Mouse (Mus musculus): ENCODE measurements around the gene Atp2b2. TPM values are rescaled to one million over a fixed set of nuclear protein-coding genes. Genes with fewer than 3 reads are reported as not detected.

Atp2b2 gene
- polyA plus RNA-seq, 1 experiment from 2014 or later = 1.1 TPM

- no peak overlapping the region for H3K27ac ChIP-seq (replicated peaks)
- no peaks in the 10 kb centered on the region for H3K36me3 ChIP-seq (replicated peaks)
- no peaks in the 10 kb centered on the region for H3K9me3 ChIP-seq
- no peak overlapping the region for H3K4me3 ChIP-seq
- peaks cover 27% of the 10 kb centered on the region for H3K4me1 ChIP-seq
- 80% methylated on average over 8 of the region's 8 CpGs for WGBS
- no peak for DNase-seq (ENCODE audit: low spot score)
- H3K27me3 ChIP-seq (replicated peaks; ENCODE audit: low read depth, poor library complexity, severe bottlenecking) = 0 out of 2 replicates have a peak, but pooled peaks cover 8% of the 10 kb centered on the region
Measured at GRCm38 (mm10) chr6:113934692-113935091, 107.7 kb downstream of the Atp2b2 start.

DNA sequence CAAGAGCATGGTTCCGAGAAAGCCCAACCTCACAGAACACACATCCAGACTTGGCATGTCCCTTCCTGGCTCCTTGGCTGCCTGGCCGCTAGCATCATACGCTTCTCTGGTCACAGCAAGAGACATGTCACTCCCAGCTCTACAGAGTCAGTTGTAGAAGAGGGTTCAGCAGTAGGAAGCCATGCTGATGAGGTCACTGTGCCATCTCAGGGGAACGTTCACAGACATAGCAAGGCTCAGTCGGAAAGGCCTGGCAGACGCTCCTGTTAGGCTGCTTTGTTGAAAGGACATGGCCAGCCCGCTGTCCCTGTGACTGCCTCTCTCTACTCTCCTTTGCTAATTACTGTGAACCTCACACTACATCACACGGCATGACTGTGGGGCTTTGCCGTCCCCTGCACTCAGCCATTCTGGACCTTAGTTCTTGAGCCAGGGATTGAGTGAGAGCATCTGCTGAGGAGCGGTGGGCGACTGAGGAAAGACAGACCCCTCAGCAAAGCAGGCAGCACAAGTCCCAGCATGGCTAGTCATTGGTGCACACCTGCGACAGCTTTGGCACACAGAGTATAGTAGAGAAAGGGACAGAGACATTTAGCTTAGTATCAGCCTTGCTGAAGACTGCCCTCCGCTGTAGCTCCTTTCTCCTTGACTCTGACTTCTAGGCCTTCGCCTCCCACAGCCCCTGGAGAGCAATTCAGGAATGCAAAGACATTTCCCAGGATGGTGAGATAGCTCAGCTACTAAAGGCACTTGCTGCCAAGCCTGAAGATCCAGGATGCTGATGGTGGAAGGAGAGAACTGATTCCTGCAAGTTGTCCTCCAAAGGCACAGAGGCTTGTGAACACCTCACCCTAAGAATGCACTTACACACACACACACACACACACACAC is 108.9 kb downstream of the Atp2b2 start:
- Histone ChIP-seq H3K4me3 (no peak overlapping the region), H3K9me3 (no peaks in the 10 kb centered on the region), H3K4me1 (peaks cover 27% of the 10 kb centered on the region), H3K27ac (replicated peaks) (no peak overlapping the region), H3K36me3 (replicated peaks) (no peaks in the 10 kb centered on the region), H3K27me3 (replicated peaks; ENCODE audit: low read depth, poor library complexity, severe bottlenecking) (0 out of 2 replicates have a peak, but pooled peaks cover 8% of the 10 kb centered on the region)
- WGBS = 71% methylated on average over 14 of the region's 14 CpGs
- no peak for DNase-seq (ENCODE audit: low spot score)

DNA sequence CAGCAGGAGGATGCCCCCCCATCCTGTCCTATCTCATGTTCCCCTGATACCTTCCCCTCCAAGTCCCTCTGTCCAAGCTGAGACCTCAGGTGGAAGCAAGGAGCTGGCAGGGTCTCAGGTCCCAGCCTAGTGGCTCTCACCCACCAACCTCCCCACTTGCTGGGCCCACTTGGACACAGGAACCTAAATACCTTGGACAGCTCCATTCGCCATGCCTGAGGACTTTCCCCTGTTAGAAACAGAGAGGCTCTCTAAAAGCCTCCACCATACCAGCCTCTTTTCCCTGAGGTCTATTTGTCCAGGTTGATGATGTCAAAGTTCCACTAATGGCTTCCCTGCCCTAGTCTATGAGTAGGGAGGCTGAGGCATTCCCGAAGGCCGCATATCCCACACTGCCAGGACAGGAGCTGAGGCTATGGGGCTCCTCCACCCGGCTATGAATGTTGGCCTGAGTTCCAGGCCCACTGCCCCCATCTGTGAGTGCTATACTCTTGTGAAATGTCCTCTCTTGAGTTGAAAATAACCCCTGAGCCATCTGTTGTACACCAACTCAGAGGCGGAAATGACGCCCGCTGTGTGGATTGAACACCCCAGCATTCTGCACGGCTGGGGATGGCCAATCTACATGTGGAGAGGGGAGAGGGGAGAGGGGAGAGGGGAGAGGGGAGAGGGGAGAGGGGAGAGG is 113.1 kb downstream of the Atp2b2 start:
- peak; percentile 25 for DNase-seq (ENCODE audit: low spot score)
- H3K36me3 ChIP-seq (replicated peaks) = no peaks in the 10 kb centered on the region
- 0 out of 2 replicates have a peak, but pooled peaks cover under 1% of the 10 kb centered on the region for H3K27me3 ChIP-seq (replicated peaks; ENCODE audit: low read depth, poor library complexity, severe bottlenecking)
- no peaks in the 10 kb centered on the region for H3K9me3 ChIP-seq
- peaks cover 13% of the 10 kb centered on the region for H3K4me1 ChIP-seq
- H3K4me3 ChIP-seq = no peak overlapping the region
- 84% methylated on average over 8 of the region's 8 CpGs for WGBS
- no peak overlapping the region for H3K27ac ChIP-seq (replicated peaks)

- H3K4me1 ChIP-seq = no peaks in the 10 kb centered on the region
- no peaks in the 10 kb centered on the region for H3K36me3 ChIP-seq (replicated peaks)
- WGBS = 80% methylated on average over 4 of the region's 4 CpGs
- DNase-seq (ENCODE audit: low spot score) = no peak
- H3K27ac ChIP-seq (replicated peaks) = no peak overlapping the region
- no peak overlapping the region for H3K4me3 ChIP-seq
- no peaks in the 10 kb centered on the region for H3K9me3 ChIP-seq
- H3K27me3 ChIP-seq (replicated peaks; ENCODE audit: low read depth, poor library complexity, severe bottlenecking) = no peaks in the 10 kb centered on the region
Measured at GRCm38 (mm10) chr6:113923249-113923648, 119.2 kb downstream of the Atp2b2 start.

GRCm38 (mm10) chr6:113920466-113920865 is 121.9 kb downstream of the Atp2b2 start:
- no peak for DNase-seq (ENCODE audit: low spot score)
- Histone ChIP-seq H3K4me3 (no peak overlapping the region), H3K4me1 (no peaks in the 10 kb centered on the region), H3K36me3 (replicated peaks) (no peaks in the 10 kb centered on the region), H3K9me3 (no peaks in the 10 kb centered on the region), H3K27ac (replicated peaks) (no peak overlapping the region), H3K27me3 (replicated peaks; ENCODE audit: low read depth, poor library complexity, severe bottlenecking) (no peaks in the 10 kb centered on the region)
- WGBS = 81% methylated on average over 5 of the region's 5 CpGs

DNA sequence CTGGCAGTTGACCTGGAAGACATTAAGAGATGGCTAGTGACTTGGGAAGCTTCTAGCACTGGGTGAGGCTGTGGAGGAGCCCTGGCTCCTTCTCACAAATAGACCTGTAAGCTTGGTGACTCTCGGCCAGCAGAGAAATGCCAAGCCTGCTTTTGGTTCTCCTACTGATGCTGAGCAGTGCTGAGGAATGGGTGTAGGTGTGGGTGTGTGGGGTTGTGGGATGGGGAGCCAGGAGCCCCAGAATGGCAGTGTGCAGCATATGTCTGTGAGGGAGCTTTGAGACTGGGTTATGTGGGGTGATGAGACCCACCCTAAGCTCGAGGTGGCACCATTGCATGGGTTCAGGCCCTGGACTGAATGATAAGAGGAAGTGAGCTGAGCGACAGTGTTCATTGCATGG is 129.7 kb downstream of the Atp2b2 start:
- no peaks in the 10 kb centered on the region for H3K9me3 ChIP-seq
- no peaks in the 10 kb centered on the region for H3K4me1 ChIP-seq
- H3K27ac ChIP-seq (replicated peaks) = no peak overlapping the region
- WGBS = 71% methylated on average over 3 of the region's 3 CpGs
- no peaks in the 10 kb centered on the region for H3K27me3 ChIP-seq (replicated peaks; ENCODE audit: low read depth, poor library complexity, severe bottlenecking)
- H3K36me3 ChIP-seq (replicated peaks) = no peaks in the 10 kb centered on the region
- no peak overlapping the region for H3K4me3 ChIP-seq
- no peak for DNase-seq (ENCODE audit: low spot score)

DNA sequence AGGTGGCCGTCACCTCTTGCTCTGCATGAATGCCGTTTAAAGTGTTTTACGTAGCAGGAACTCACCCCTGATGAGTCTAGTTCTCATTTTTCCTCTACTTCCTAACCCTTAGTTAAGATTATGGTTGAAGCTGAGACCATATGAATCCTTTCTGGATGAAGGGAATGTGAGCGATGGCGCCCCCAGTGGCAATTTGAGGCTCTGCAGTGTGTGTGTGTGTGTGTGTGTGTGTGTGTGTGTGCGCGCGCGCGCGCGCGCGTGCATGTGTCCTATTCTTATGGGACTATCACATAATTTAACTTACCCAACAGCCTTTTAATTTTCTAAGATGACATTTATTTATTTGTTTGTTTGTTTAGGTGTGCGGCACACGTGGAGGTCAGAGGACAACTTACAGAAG is 131.3 kb downstream of the Atp2b2 start:
- Histone ChIP-seq H3K4me1 (no peaks in the 10 kb centered on the region), H3K9me3 (no peaks in the 10 kb centered on the region), H3K27me3 (replicated peaks; ENCODE audit: low read depth, poor library complexity, severe bottlenecking) (no peaks in the 10 kb centered on the region), H3K4me3 (no peak overlapping the region), H3K36me3 (replicated peaks) (no peaks in the 10 kb centered on the region), H3K27ac (replicated peaks) (no peak overlapping the region)
- WGBS = 77% methylated on average over 16 of the region's 16 CpGs
- peak; percentile 18 for DNase-seq (ENCODE audit: low spot score)

DNA sequence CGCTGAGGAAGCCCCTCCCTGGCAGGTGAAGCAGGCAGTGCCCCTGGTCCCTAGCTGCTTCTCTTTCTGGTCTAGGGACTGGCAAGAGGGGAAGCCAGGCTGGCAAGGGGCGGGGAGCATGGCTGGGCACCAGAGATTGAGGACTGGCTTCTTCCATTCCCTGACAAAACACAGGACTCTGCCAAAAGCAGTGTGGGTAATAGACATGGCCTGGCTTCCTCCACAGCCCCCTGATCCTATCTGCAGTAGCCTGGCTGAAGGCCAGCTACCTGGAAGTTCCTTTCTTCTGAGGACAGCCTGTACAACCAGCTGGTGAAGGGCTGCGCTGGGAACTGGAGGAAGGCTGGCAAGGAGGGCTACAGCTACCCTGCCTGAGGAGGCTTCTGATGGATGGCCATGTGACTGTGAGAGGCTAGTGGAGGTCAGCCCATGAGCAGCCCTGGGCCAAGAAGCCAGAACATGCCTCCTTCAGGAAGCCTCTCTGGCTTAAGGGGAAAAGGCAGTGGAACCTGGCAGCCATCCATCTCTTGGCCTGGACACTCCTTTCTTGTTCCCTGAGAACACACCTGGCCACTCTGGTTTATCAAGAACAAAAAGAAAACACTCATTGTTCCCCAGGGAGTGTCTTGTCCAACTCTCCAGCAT is 131.9 kb downstream of the Atp2b2 start:
- WGBS = 91% methylated on average over 3 of the region's 3 CpGs
- no peaks in the 10 kb centered on the region for H3K36me3 ChIP-seq (replicated peaks)
- H3K4me3 ChIP-seq = no peak overlapping the region
- no peaks in the 10 kb centered on the region for H3K4me1 ChIP-seq
- no peak overlapping the region for H3K27ac ChIP-seq (replicated peaks)
- no peak for DNase-seq (ENCODE audit: low spot score)
- H3K9me3 ChIP-seq = no peaks in the 10 kb centered on the region
- no peaks in the 10 kb centered on the region for H3K27me3 ChIP-seq (replicated peaks; ENCODE audit: low read depth, poor library complexity, severe bottlenecking)

DNA sequence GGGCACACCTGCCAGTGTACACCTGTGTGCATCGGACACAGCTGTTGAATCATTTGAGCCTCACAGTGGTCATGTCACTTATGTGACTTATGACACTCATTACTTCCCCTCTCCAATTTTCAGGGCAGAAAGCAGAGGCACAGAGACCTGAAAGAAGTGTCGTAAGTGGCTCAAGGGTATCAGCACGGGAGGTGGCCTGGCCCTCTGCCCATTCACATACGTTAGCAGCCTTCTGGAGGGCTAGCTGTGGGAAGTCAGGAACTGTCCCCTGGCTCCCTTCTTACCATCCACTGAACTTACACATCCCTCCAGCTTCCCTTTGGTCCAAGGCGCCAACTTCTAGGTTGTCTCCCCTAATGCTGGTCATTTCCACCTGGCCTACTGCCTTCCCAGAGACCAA is 132.6 kb downstream of the Atp2b2 start:
- Histone ChIP-seq H3K4me1 (no peaks in the 10 kb centered on the region), H3K27me3 (replicated peaks; ENCODE audit: low read depth, poor library complexity, severe bottlenecking) (no peaks in the 10 kb centered on the region), H3K4me3 (no peak overlapping the region), H3K27ac (replicated peaks) (no peak overlapping the region), H3K9me3 (no peaks in the 10 kb centered on the region), H3K36me3 (replicated peaks) (no peaks in the 10 kb centered on the region)
- 79% methylated on average over 5 of the region's 5 CpGs for WGBS
- no peak for DNase-seq (ENCODE audit: low spot score)

DNA sequence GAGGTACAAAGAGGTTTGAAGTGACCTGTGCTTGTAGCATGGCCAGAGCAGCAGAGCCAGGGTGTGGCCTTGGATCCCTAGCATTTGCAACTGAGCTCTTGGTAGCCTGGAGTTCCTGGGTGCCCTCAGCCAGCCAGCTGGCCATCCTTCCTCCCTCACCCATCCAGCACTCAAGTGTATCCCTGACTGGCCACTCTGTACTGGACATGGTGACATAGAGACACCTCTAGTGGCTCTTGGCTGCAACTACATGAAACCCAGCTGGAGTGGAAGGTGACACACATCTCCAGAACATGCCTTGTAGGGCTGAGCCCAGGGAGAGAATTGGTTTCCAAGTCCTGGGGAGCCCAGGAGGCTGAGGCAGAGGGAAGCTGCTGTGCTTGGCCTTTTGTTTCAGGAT is 134.3 kb downstream of the Atp2b2 start:
- DNase-seq (ENCODE audit: low spot score) = no peak
- H3K36me3 ChIP-seq (replicated peaks) = no peaks in the 10 kb centered on the region
- no peaks in the 10 kb centered on the region for H3K27me3 ChIP-seq (replicated peaks; ENCODE audit: low read depth, poor library complexity, severe bottlenecking)
- no peaks in the 10 kb centered on the region for H3K9me3 ChIP-seq
- no peak overlapping the region for H3K4me3 ChIP-seq
- H3K27ac ChIP-seq (replicated peaks) = no peak overlapping the region
- H3K4me1 ChIP-seq = no peaks in the 10 kb centered on the region

GRCm38 (mm10) chr6:113904406-113904805 is 138.0 kb downstream of the Atp2b2 start:
- H3K27me3 ChIP-seq (replicated peaks; ENCODE audit: low read depth, poor library complexity, severe bottlenecking) = no peaks in the 10 kb centered on the region
- no peaks in the 10 kb centered on the region for H3K9me3 ChIP-seq
- 63% methylated on average over 5 of the region's 5 CpGs for WGBS
- no peaks in the 10 kb centered on the region for H3K4me1 ChIP-seq
- DNase-seq (ENCODE audit: low spot score) = no peak
- no peak overlapping the region for H3K4me3 ChIP-seq
- H3K27ac ChIP-seq (replicated peaks) = no peak overlapping the region
- no peaks in the 10 kb centered on the region for H3K36me3 ChIP-seq (replicated peaks)

DNA sequence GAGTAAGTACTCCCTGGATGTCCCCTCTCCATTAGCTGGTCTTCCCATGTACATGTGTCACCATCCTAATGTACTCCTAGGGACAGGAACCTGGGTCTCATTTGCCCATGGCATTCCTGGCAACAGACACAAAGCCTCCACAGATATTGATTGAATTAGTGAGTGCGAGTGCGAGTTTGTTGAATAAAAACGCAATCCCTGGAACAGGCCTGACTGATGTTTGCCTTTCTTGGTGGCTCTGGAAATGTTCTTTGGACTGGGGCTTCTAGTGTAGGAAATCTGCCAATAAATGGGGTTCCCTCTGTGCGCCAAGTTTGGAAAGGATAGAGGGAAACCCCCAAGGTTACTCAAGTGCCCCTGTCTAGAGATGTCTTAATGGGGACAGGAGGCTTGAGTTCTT is 146.4 kb downstream of the Atp2b2 start:
- Histone ChIP-seq H3K4me3 (no peak overlapping the region), H3K4me1 (peaks cover 8% of the 10 kb centered on the region), H3K36me3 (replicated peaks) (no peaks in the 10 kb centered on the region), H3K27me3 (replicated peaks; ENCODE audit: low read depth, poor library complexity, severe bottlenecking) (peaks cover 35% of the 10 kb centered on the region), H3K27ac (replicated peaks) (no peak overlapping the region), H3K9me3 (no peaks in the 10 kb centered on the region)
- no peak for DNase-seq (ENCODE audit: low spot score)
- 89% methylated on average over 4 of the region's 4 CpGs for WGBS
